Mouse (Mus musculus) heart, postnatal 4 days (tissue): Measurements from ENCODE around the gene Tcf20. TPM values are rescaled to one million over a fixed set of nuclear protein-coding genes. Genes with fewer than 3 reads are reported as not detected.
A peak's percentile ranks its signal among the peaks of the same experiment; 100 is the strongest.
"Not testable (repeated sequence)": the region's sequence is repeated elsewhere in the genome, so short reads cannot be mapped to it uniquely, and the experiment has no call there.

ENCODE experiments used
- DNase-seq: peaks from one replicate; pipeline ENCODE4 v3.0.0; 2021
- total RNA-seq, 2 experiments: library from RNA; stranded (reverse); gene quantifications; 2 replicates each; pipeline ENCODE4 v1.2.3; 2021

The Tcf20 gene
- total RNA-seq, 2 experiments from 2014 or later, result 71.1 to 78.7 TPM

- DNase-seq, result peak; percentile 51
These were observed 88.7 kb downstream of the Tcf20 start for GRCm38 (mm10) chr15:82898740-82899675.

GRCm38 (mm10) chr15:82898141-82898739 is 89.4 kb downstream of the Tcf20 start:
- no peak for DNase-seq

GRCm38 (mm10) chr15:82896336-82896735 is 91.3 kb downstream of the Tcf20 start:
- no peak for DNase-seq

- no peak for DNase-seq
These were observed 97.2 kb downstream of the Tcf20 start for GRCm38 (mm10) chr15:82890470-82890869.

DNA sequence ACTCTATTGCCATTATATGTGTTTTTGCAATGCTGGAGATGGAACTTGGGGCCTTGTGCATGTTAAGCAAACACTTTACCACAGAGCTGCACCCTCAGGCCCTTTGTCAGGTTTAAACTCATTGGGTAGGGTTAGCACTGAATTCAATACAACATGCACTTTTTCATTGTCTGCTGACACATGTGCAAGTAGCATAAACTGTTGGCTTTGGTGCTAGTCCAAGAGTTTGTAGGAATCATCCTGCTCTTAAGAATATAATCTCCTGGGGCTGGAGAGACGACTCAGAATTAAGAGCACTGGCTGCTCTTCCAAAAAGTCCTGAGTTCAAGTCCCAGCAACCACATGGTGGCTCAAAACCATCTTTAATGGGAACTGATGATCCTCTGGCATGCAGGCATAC is 98.2 kb downstream of the Tcf20 start:
- DNase-seq, result no peak

- no peak for DNase-seq
These were observed 99.2 kb downstream of the Tcf20 start for GRCm38 (mm10) chr15:82888466-82888865.

DNA sequence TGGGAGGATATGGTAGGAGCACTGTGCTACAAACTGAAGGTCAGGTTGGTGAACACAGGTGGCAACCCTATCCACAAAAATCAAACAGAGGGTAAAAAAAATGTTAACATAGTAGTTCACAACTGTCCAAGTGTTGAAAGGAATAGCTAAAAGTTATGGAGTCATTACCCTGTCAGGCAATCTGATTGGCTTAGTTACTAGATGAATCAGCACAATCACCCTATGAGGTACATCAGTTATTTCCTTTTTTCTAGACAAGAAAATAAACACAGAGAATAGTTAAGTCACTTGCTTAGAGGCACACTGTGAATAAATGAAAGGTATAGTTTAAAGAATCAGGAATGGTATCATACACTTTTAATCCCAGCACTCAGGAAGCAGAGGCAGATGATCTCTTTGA is 110.4 kb downstream of the Tcf20 start:
- no peak for DNase-seq

DNA sequence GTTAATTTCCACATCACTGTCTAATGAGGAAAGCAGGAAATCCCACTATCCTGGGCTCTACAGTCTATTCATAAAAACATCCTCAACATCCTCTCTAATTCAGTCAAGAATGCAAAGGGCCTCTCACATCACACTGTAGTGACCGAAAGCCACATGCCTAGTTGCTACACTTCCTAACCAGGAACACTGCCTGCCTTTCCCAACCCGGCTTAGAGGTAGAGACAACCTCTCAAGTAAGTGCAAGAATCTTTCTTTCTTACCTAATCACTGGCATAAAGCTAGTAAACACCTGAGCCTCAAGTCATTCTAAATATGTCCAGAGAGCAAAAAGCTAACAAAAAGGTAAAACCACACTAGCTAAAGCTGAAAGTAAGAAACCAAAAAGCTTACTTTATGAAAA is 110.8 kb downstream of the Tcf20 start:
- DNase-seq, result no peak

DNA sequence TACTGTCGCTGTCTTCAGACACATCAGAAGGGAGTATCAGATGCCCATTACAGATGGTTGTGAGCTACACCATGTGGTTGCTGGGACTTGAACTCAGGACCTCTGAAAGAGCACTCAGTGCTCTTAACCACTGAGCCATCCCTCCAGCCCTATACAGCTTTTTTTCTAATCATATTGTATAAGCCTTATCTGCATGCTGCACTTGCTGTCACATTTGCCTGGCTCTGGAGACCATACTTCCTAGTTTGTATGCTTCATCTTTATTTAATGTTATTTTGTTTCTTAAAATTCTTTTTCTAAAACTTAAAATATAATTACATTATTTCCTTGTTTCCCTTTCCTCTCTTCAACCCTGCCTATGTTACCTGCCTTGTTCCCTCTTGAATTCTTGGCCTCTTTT is 115.6 kb downstream of the Tcf20 start:
- no peak for DNase-seq

DNA sequence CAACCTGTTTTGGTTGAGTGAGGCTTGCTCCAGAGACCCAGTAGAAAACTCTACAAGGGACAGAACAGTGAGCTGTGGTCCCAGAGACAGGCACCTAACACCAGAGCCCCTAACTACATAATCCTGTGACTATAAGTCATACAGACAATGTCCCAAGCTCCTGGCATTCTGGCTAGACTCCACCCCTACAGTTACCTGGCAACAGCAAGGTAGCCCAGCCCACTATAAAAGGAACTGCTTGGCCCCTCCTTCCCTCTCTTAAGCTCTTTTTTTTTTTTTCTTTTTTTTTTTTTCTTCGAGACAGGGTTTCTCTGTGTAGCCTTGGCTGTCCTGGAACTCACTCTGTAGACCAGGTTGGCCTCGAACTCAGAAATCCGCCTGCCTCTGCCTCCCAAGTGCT is 121.4 kb downstream of the Tcf20 start:
- not testable (repeated sequence) for DNase-seq

DNA sequence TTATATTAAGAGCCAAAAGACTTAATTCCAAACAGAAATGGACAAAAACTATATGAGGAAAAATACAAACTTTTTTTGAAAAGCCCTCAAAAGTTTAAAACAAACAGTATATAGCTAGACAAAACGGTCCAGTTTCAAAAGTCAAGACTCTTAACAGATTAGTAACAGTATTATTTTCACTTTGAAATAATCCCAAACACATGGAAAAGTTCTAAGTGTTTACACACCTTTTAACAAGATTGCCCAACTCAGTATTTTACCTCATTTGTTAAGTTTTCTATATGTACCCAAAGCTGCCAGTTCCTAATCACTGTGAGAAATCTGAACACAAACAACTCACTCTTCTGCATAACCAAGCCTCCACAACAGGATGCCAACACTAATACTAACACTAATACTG is 124.0 kb downstream of the Tcf20 start:
- DNase-seq, result no peak

GRCm38 (mm10) chr15:82856652-82857378 is 130.9 kb downstream of the Tcf20 start:
- DNase-seq, result peak; percentile 35

DNA sequence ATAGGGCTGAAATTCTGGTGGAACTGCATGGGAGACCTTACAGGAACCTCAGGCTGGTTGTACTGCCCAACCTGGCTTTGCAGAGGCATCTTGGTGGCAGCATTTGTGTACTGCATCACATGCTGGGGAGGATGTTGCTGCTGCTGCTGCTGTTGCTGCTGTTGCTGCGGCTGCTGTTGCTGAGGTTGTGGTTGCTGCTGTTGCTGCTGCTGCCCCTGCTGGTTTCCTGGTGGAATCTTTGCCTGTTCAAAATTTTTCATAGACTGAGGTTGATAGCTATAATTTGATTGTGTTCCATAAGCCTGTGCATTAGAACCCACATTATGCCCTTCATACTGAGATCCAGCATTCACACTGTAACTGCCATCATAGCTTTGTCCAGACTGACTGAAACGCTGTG is 131.6 kb downstream of the Tcf20 start:
- no peak for DNase-seq

DNA sequence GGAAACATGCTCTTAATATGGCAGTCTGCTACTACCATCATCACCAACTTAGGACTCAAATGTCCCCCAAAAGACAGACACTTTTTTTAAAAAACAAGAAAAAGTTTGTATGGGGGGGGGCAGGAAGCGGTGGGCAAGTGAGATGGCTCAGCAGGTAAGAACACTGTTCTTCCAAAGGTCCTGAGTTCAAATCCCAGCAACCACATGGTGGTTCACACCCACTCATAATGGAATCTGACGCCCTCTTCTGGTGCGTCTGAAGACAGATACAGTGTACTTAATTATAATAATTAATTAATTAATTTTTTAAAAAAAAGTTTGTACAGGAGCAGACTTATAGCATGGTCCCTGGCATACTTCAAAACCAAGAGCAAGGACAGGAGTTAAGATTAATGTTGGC is 148.5 kb downstream of the Tcf20 start:
- no peak for DNase-seq

GRCm38 (mm10) chr15:82829917-82830316 is 157.8 kb downstream of the Tcf20 start:
- no peak for DNase-seq

GRCm38 (mm10) chr15:82825866-82826265 is 161.8 kb downstream of the Tcf20 start:
- no peak for DNase-seq

- no peak for DNase-seq
These were observed 165.3 kb downstream of the Tcf20 start for GRCm38 (mm10) chr15:82822347-82822746.

DNA sequence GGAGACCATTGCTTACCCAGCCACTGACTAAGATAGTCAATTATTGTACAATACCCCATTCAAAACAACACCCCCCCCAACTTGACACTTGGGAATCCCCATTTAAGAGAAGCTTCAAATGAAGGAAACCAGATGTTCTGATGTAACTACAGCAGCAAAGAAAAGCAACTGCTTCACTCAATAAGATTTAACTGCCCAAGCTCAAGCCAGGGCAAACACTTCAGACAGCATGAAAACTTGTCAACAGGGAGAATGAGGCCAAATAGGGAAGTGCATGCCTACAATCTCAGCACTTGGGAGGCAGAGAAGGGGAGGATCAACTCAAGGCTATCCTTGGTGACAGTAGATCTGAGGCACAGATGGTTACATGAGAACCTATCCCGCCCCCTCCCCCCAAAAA is 166.0 kb downstream of the Tcf20 start:
- no peak for DNase-seq

DNA sequence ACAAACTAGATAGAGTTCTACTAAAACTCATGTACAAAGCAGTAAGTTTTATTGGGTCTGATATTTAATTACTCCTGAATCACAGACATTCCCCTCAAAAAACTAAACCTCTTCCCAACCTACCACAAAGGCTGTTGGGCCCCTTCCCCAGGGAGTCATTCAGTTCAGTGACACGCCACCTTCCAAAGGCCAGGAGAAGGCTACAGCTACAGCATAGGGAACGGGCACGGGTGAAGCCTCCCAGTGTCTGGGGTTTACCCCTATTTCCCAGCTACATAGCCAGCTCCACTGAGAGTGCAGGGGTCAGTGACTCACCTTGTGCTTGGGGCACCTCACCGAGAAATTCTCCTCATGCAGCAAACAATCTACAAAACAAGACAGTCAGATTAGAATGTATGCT is 172.4 kb downstream of the Tcf20 start:
- no peak for DNase-seq

GRCm38 (mm10) chr15:82814806-82815205 is 172.9 kb downstream of the Tcf20 start:
- DNase-seq, result peak; percentile 75

- no peak for DNase-seq
These were observed 173.4 kb downstream of the Tcf20 start for GRCm38 (mm10) chr15:82814321-82814720.

DNA sequence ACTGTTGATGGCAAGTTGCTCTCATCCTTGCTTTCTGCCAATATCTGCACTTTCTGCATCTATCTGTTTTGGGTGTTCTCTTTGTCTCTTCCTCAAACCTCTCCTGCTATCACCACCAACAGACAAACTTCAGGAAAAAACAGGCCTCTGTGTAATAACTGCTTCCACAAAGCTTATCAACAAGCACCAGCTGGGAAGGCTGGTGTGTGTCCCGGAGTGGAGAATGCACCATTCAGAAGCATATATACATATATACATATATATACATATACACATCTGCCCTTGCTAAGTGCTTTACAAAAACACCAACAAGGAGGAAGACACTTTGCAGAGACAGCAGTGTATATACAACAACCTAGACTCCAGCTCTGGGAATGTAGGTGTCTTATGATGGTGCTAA is 177.1 kb downstream of the Tcf20 start:
- DNase-seq, result no peak

- no peak for DNase-seq
These were observed 178.2 kb downstream of the Tcf20 start for GRCm38 (mm10) chr15:82809511-82809910.
